Mouse (Mus musculus): Measurements from ENCODE around the gene Ly6g5b.
A peak's percentile ranks its signal among the peaks of the same experiment; 100 is the strongest.

Gene Ly6g5b

DNA sequence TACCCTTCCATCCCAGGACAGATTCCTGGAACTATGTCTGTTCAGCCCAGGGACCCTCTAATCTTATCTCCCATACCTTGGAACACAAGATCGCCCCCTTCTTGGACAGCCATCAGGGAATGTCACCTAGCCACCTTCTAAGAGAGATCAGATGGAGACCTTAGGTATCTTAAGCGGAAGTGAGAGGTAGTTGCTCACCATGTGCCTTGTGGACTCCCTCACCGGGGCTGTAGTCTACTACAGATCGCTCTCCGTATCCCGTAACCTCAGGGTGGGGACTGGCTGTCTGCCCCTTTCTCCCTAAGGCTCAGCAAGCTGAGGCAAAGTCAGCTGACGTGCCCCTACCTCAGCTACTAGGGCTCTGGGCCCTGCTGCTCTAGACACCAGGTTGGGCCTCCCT lies 11.1 kb downstream of the Ly6g5b start:
- no peak for DNase-seq

- DNase-seq, result no peak
Observed at GRCm38 (mm10) chr17:35103221-35103690, 12.0 kb downstream of the Ly6g5b start.

DNA sequence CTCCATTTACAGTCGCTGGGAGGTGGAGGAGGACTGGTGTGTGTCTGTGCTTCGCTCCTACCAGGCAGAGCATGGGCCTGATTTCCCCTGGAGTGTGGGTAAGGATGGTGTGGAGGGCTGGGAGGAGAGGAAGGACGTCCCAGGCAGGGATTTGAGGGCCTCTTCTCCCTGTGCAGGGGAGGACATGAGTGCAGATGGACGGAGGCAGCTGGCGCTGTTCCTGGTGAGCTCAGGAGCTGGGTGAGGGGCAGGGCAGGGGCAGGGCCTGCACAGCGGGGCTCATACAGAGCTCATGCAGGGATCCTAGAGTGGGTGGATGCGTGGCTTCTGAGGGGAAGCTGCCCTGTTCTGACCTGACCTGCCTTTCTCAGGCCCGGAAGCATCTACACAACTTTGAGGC lies 12.9 kb downstream of the Ly6g5b start:
- no peak for DNase-seq

DNA sequence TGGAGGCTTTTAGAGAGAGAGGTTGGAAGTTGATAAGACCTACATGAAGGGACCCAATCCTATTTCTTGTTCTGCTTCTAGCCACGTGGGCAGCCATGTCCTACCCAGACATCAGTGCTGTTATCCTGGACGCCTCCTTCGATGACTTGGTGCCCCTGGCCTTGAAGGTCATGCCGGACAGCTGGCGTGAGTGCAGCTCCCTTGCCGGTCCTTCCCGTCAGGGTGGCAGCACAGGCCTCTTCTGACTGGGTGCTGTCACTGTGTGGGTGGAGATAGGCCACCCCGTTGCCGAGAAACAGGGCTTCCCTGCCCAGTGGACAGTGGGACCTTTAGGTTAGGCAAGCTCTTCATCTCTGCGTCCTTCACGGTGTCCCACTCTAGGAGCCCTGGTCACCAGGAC lies 14.1 kb downstream of the Ly6g5b start:
- no peak for DNase-seq

- no peak for DNase-seq
Observed at GRCm38 (mm10) chr17:35100196-35100765, 14.9 kb downstream of the Ly6g5b start.

GRCm38 (mm10) chr17:35097164-35097655 lies 18.0 kb downstream of the Ly6g5b start:
- peak; percentile 65 for DNase-seq

GRCm38 (mm10) chr17:35096597-35096996 lies 18.6 kb downstream of the Ly6g5b start:
- no peak for DNase-seq

GRCm38 (mm10) chr17:35094475-35095365 lies 20.5 kb downstream of the Ly6g5b start:
- DNase-seq, result no peak

- DNase-seq, result no peak
Observed at GRCm38 (mm10) chr17:35092403-35093198, 22.6 kb downstream of the Ly6g5b start.

DNA sequence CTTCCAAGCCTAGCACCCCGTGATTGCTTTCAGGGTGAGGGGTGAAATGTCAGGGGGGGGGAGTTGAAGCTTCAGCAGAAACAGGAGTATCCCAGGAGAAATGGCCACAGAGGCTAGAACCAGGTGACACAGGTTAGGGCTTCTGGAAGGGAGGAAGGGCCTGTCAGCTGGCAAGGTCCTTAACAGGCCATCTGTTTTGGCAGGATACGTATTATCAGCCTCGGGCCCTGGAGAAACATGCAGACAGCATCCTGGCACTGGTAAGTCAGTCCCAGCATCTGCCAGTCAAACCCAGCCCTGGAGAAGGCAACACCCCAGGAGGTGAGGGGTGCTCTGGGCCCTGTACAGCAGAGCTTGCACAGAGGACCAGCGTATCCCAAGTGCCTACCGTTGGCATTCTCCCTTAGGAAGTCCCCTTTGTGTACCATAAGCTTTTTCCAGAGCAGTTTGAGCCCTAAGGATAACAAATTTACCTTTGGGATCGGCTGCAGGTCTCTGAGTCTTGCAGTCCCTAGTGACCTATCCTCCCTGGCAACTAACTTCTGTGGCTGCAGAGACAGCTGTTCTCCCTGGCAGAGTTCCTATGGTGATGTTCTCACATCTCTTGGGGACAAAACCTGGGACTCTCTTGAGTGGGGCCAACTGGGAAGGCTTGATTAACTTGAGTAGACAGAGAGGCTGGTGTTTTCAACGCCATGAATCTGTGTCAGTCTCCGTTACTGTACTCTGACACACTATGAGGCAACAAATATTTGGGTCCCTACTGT lies 24.9 kb downstream of the Ly6g5b start:
- DNase-seq, result peak; percentile 86

DNA sequence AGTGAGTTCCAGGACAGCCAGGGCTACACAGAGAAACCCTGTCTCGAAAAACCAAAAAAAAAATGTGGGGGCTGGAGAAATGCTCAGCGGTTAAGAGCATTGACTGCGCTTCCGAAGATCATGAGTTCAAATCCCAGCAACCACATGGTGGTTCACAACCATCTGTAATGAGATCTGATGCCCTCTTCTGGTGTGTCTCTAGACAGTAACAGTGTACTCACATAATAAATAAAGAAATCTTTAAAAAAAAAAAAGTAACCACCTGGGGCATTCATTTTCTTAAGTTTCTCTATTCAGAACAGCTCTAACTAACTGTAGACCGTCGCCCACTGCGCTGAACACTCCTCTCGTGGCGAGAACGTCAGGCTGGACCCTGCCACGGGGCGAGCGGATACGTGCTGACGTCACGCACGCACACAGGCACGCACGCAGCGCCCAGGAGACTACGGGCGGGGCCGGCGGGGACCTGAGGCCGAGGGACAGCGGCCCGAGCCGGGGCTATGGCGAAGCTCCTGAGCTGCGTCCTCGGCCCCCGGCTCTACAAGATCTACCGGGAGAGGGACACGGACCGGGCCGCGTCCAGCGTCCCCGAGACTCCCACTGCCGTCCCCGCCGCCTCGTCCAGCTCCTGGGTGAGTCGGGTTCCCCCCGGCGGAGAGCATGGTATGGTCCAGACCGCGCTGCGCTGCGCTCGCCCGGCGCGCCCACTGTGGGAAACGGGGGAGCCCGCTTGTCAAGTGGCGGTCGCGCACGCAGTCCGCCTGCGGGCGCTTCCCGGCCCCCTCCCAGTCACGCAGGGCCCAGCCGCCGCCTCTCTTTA lies 26.2 kb downstream of the Ly6g5b start, which contains the start of gene Abhd16a:
Gene Abhd16a (plus strand): TSS at position 439 of the 820 bp plus-strand sequence.
- peak; percentile 94 for DNase-seq

DNA sequence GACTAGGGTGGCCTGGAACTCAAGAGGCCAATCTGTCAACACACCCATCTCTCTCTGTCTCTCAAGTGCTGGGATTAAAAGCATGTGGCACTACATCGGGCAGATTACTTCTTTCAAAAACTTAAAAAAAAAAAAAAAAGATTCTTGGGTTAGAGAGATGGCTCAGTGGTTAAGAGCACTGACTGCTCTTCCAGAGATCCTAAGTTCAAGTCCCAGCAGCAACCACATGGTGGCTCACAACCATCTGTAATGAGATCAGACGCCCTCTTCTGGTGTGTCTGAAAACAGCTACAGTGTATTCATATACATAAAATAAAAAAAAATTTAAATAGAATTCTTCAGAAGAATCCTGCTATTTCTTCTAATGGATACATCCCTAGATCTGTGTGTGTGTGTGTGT lies 27.1 kb downstream of the Ly6g5b start:
- DNase-seq, result no peak

GRCm38 (mm10) chr17:35085208-35085865 lies 29.9 kb downstream of the Ly6g5b start, which contains the start of gene Ly6g6f:
Ly6g6f (minus strand) TSS chr17:35085610.
- DNase-seq, result no peak

DNA sequence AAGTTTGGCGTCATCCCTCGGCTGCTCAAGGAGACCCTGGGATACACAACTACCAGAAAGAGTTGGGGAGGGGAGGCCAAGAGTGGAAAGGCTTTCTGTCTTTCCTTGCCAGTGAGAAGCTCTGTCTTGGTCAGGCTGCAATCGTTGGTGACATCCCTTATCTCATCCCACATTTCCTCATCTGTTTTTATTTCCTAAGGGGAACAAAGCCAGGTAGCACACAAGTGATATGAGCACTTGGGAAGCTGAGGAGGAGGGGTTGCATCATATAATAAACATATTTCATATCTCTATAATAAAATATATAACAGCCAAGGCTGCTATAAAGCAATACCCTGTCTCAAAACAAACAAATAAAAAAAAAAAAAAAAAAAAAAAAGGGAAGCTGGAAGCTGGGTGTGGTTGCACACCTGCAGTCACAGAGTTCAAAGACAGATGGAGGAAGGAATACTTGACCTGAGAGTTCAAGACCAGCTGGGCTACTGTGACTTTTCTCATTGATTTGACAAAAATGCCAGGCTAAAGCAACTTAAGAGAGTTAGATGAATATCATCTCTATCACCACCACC lies 31.2 kb downstream of the Ly6g5b start:
- DNase-seq, result no peak

GRCm38 (mm10) chr17:35082841-35083576 lies 32.2 kb downstream of the Ly6g5b start:
- peak; percentile 75 for DNase-seq

DNA sequence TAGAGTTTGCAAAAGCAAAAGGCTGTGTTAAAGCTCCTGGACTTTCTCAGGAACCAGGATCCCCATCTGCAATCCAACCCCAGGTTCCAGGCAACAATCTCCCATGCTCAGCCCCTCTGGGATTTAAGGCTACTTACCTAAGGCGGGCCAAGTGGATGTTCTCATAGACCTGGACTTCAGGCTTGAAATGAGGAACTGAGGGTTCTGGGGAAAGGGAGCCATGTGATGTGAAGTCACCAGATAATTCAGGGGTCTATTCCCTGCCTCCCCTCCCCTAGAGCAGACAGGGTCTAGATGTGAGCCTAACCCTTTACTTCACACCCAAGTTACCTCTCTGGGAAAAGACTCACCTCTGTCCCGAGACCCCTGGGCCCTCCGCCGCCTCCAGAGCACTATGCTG lies 34.5 kb downstream of the Ly6g5b start:
- DNase-seq, result no peak

DNA sequence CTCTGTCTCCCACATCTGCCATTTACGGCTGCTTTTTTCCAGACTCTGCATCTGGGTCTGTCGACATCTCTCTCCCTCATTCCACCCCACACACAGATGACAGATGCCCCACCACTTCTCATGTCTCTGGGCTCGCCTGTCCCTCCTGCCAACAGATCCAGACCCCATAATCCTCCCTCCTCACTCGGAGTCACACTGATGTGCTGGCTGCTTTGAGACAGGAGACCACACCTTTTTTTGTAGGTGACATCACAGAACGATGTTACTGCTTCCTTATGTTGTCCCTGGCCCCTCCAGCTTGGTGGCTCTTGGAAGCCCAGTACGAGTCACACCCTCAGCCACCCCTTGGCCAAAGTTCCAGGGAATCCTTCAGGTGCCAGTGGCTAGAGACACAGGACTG lies 35.0 kb downstream of the Ly6g5b start:
- DNase-seq, result no peak

DNA sequence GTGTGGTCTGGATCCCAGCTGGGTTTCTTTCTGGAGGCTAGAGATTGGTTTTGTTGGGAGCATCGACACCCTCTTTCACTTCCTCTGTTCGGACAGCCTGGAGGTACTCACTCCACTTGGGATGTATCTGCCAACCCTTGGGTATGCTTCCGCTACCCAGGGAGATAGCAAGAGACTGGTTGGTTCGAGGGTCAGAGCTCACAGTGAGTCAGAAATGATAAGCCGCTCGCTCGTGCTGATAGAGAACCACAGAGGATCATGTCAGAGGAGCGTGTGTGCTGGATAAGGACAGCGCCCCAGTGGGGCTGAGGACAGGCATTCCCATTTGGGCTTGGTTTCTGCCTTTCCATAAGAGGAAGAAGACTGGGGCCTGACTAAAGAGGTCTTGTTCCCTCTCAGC lies 35.5 kb downstream of the Ly6g5b start:
- no peak for DNase-seq

- DNase-seq, result no peak
Observed at GRCm38 (mm10) chr17:35077786-35078233, 37.4 kb downstream of the Ly6g5b start, which contains the start of gene Ly6g6d. Ly6g6d (minus strand) TSS chr17:35078065.

- no peak for DNase-seq
Observed at GRCm38 (mm10) chr17:35077285-35077684, 37.9 kb downstream of the Ly6g5b start.
